Mouse (Mus musculus) testis, adult 2 months (tissue): Measurements from ENCODE around the gene Egfl8.

ENCODE experiments used
- CTCF ChIP-seq: fragments of 200-500 bp; IDR thresholded peaks from 2 replicates; pipeline ENCODE4 v1.5.1; 2012; ENCODE audit warnings: low read depth, mild to moderate bottlenecking, inconsistent platforms, low read length, moderate library complexity; ENCODE audit not compliant: control insufficient read depth, insufficient read depth, insufficient replicate concordance
- POLR2A ChIP-seq: fragments of 200-500 bp; IDR thresholded peaks from 2 replicates; pipeline ENCODE4 v1.6.1; 2012; ENCODE audit warnings: low read depth, mild to moderate bottlenecking, inconsistent platforms, low read length, moderate library complexity; ENCODE audit not compliant: control insufficient read depth

DNA sequence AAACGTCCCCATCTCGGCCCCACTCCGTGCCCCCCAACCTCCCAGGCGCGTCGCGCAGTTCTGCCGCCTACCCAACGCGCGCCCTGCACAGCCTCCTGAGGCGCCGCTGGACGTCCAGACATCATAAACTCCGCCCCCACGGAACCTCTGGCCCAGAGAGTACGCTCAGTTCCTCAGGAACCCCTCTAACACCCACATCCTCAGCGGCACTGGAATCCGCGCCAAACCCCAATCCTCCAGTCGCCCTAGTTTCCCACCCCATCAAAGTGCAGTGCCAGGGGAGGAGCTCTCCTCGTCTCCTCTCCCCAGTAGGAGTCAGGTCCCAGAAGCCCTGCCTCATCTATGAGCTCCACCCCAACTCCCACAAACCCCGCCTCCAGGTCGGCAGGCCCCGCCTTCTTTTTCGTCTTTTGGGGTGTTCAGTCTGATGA, 16.5 kb upstream of the Egfl8 start:
- TF ChIP-seq CTCF (no peak), POLR2A (no peak)
